Mouse (Mus musculus) frontal cortex, postnatal 36 days (tissue): ENCODE measurements at regions not wholly inside any gene's neighbourhood (a gene's known extent, or its start where the extent isn't known, plus 50 kb on each side); places are given as distances from the start of the nearest gene placed in this dataset.

Experiments
- DNase-seq, 2 experiments: peaks; one replicate each; pipeline ENCODE4 v3.0.0; 2022; ENCODE audit warnings: low spot score in 2 of 2

DNA sequence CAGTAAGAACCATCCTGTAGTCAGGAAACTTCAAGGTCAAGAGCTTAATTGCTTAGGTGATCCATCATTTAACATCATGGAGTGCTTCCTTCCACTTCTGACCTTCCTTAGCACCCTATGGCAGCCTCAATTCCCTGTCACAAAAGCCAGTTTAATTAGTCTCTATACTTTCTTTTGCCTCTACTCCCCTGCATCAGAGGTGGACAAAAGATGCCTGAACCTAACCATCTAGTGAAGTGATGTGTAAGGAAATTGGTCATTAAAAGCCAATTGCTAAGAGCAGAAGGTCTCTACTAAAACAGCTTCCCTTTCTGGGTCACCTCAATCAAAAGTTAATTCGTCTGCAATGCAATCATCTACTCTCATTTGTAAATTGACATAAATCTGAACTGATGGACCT is 234.3 kb upstream of the Fbxl7 start:
- no peak for DNase-seq

DNA sequence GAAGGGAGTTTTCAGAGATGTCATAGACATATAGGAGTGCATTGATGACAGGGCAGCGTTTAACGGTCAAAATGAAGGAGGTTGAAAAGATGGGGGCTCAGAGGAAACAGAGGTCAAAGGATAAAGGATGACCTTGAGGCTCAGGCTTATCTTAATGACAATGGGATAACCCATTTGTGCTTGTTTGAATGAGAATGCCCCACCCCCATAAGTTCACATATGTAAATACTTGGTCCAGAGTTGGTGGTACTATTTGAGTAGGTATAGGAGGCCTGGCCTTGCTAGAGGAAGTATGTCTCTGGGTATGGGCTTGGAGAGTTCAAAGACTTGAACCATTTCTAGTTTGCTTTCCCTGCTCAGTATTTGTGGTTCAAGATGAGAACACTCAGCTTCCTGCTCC is 237.4 kb upstream of the Fbxl7 start:
- no peak for DNase-seq

GRCm38 (mm10) chr15:27137580-27137979 is 242.2 kb upstream of the Fbxl7 start:
- DNase-seq, result no peak

DNA sequence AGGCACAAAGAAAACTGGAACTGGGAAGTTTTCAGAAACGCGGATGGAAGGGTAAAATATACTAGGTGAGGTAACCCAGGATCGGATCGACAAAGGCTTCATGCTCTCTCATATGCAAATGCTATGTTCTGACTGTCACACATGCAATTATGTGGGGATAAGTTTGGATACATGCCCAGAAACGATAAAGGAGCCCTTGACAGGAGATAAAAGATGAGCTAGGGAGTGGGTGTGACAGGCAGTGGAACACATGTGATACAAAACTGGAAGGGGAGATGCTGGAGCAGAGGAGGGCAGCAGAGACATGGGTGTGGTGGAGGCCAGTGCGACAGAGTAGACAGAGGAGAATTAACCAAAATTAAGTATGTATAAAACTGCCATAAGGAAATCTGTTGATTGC is 250.5 kb upstream of the Fbxl7 start:
- DNase-seq, result no peak

DNA sequence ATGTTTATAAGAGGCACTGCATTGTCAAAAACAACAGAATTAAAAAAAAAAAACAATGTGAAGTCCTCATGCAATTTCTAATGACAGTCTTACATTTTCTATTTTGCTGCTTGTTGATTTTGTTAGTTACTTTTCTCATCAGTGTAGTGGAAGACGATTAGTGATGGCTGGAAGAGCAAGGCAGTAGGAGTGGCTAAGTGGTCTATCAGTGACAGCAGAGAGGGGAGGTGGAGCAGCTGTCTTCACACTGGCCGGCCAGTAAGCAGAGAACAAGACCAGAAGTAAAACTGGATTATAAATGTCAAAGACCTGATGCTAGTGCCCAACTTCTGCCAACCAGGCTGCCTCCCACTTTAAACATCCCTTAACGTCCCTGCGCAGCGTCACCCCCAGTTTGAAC is 265.6 kb upstream of the Fbxl7 start:
- DNase-seq, result no peak

- no peak for DNase-seq
Observed at GRCm38 (mm10) chr15:27167484-27167883, 272.1 kb upstream of the Fbxl7 start.

GRCm38 (mm10) chr15:27169846-27170245 is 274.5 kb upstream of the Fbxl7 start:
- DNase-seq, result no peak

GRCm38 (mm10) chr15:27173506-27173905 is 278.1 kb upstream of the Fbxl7 start:
- no peak for DNase-seq

DNA sequence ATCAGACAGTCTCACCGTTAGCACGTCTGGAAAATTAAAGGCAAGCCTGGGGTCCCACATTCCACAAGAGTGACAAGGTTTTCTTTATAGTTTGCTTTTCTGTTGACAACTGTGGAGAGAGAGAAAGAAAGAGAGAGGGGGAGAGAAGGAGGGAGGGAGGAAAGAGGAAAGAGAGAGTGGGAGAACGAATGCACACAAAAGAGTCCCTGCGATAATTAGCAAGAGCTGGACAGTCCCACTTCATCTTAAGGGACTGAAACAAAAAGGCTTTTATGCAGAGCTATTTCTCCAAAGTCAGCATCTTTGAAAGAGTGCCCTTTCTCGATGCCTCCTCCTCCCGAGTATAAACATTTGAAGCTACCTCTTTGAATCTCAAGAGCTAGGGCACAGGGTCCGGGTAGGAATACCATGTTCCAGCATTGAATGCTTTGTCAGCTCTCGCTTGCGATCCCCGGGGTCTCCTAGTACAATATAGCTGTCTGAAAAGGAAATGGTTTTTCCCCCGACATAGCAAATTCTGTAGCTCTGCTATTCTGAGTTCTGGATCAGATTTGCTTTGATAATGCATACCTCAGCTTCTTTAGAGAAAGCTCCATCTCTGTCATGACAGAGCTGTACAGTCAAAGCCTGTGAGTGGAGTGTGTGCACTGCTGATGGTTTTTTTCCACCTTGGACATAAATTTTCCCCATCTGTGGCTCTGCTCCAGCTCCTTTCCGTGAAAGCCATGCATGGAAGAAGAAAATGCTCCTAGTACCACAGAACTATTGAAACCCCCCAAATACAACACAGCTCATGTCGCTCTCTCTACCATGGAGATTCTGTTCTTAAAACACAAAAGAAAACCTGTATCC is 282.9 kb upstream of the Fbxl7 start:
- no peak for DNase-seq

GRCm38 (mm10) chr15:27189699-27190098 is 276.8 kb upstream of the Ank start:
- peak; percentile 57 to 83 for DNase-seq

DNA sequence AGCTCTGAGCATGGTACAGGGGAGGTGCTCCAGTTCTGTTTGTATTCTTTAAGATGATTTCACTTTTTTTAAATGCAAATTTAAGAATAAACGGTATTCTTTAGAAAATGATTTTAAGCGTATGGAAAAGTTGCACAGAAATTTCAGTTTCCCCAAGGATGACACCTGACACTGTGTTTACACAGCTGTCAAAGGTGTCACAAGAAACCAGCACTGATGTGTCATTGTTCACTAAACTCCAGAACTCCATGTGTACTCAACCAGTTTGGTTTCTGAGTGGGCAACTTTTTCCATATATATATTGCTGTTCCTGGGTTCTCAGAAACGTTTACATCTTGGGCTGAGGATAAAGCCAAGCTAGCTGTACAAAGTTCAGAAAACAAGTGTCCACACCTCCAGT is 265.0 kb upstream of the Ank start:
- no peak for DNase-seq

DNA sequence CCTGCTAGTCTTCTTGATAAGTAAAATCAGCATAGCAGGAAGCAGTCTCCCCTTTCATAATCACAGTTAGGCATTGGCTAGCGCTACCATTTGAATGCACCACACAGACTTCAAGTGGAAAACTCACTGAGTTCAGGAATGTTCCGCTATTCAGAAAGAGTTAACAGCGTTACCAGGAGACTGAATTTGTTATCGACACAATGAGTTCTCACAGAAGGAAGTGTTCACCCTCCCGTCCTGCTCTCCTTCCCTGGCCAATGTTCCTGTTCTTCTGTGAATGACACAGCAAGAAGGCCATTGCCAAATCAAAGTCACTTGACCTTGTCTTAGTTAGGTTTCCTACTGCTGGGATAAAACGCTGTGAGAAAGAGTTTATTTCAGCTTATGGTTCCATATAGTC is 261.6 kb upstream of the Ank start:
- DNase-seq, result no peak

GRCm38 (mm10) chr15:27207446-27207845 is 259.0 kb upstream of the Ank start:
- DNase-seq, result no peak

DNA sequence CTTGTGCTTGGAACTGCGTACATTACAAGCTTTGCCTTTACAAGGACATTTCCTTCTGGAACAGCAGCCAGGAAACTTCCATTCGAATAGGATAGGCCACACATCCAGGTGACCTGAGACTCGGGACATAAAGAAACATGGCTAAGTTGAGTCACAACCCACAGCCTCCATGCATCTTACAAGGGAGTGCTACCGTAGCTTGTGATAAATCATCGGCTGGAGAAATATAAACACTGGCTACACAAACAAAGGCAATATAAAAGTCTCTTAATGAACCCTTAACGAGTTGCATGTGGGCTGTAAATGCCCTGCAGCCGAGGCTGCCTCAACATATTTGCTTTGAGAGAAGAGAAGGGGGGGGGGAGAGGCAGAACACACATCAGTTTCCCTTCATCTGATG is 250.1 kb upstream of the Ank start:
- no peak for DNase-seq

DNA sequence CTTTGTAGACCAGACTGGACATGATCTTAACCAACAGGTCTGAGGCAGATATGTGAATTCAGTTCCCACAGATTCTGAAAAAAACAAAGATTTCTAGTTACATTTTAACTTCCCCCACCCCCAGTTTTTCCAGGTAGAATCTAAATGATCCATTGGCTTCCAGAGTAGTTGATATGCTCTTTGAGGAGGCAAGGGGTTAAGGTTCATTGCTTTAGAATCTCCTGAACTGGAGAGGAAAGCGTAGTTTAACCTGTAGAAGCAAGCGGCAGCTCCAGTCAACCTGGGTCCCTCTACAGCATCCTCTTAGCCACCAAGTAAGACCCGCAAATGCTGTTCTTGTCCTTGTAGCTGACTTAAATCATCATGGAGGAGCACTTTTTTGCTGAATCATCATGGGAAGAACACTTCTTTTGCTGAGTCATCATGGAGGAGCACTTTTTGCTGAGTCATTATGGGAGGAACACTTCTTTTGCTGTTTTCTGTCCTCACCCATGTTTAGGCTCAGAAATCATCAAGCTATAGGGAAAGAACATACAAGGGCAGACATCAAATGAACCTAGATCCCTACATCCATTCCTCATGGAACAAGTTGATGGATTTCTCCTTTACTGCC is 247.2 kb upstream of the Ank start:
- no peak for DNase-seq

GRCm38 (mm10) chr15:27223610-27224511 is 242.6 kb upstream of the Ank start:
- DNase-seq, result no peak

DNA sequence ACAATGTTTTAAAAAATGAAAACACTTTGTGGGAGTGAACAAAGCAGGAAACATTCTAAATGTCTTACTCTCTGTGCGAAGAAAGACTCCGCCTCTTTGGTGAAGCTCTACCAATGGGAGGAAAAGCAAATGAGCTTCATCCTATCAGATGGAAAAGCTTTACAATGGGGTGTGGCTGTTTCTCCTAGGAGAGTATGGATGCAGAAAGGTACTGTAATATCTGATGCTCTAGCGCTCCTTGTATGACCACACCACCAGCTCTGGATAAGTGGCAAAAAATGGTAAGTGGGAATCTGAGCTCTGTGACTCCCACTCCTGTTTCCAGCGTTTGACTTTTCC is 242.0 kb upstream of the Ank start:
- no peak for DNase-seq

- DNase-seq, result no peak
Observed at GRCm38 (mm10) chr15:27232804-27233203, 233.7 kb upstream of the Ank start.

- DNase-seq, result peak; percentile 53 to 66
Observed at GRCm38 (mm10) chr15:27234770-27235169, 231.7 kb upstream of the Ank start.

- no peak for DNase-seq
Observed at GRCm38 (mm10) chr15:27238301-27238700, 228.2 kb upstream of the Ank start.

DNA sequence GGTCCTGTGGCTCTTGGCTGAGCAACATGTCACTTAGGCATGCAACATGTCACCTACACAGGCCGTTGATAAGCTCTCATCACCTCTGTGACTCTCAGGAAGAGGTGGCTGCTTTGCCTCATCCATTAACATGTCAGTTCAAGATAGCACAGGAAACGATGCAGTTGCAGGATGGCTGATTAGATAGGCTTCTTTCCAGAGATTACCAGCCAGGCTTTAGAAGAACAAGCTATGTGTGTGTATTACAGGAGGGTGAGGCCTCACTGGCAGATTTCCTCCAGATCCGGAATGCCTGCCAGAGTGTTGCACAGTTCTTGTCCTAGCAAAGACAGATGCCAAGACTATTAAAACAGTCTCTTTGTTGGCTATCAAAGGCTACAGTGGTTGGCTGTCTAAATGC is 220.2 kb upstream of the Ank start:
- DNase-seq, result no peak

DNA sequence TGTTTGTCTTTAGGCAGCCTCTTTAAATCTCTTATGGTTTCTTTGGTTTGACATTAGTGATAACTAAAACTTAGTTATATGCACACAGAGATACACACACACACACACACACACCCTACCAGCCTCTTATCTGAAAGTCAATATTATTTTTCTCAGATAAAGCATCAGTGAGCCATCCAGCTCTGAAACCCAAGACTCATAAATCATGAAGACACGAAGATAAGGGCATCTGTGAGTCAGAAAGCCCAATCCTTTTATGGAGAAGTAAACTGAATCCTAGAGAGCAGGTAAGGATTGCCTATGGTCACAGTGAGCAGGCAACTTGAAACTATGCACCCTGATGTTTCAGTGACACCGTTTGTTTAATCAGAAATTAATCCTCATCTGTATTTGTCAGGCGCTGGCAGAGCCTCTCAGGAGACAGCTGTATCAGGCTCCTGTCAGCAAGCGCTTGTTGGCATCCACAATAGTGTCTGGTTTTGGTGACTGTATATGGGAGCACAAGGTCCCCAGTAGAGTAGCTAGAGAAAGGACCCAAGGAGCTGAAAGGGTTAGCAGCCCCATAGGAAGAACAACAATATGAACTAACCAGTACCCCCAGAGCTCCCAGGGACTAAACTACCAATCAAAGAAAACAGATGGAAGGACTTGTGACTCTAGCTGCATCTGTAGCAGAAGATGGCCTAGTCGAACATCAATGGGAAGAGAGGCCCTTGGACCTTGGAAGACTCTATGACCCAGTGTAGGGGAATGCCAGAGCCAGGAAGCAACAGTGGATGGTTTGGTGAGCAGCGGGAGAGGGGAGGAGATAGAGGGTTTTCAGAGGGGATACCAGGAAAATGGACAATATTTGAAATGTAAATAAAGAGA is 207.3 kb upstream of the Ank start:
- no peak for DNase-seq
